Mouse (Mus musculus) heart, adult 2 months (tissue): ENCODE data around the gene Riox1.

Experiments used
- CTCF ChIP-seq: fragments of 200-600 bp; IDR thresholded peaks from 2 replicates; pipeline ENCODE4 v1.8.1; 2022; ENCODE audit warnings: antibody characterized with exemption, mild to moderate bottlenecking, moderate library complexity
- EP300 ChIP-seq: fragments of 200-500 bp; IDR thresholded peaks from 2 replicates; pipeline ENCODE4 v1.6.1; 2011; ENCODE audit warnings: low read depth, low read length, control low read depth; ENCODE audit not compliant: insufficient read depth

DNA sequence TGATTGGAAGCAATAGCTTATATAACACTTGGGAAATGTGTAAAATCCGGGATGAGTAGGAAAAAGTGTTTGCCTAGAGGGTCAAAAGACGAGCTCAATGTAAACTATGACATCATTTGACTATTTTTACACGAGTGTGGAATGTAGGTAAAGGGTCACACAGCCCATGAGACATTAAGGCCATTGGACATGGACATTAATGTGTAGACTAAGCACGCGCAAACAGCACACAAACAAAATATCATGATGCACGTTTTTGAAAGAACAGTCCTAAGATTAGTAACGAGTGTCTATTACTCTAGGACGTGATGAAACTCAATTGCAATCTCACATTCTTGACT is 36.8 kb downstream of the Riox1 start:
- no peak for TF ChIP-seq EP300
- TF ChIP-seq CTCF: no peak
